In the genomic region with DNA sequence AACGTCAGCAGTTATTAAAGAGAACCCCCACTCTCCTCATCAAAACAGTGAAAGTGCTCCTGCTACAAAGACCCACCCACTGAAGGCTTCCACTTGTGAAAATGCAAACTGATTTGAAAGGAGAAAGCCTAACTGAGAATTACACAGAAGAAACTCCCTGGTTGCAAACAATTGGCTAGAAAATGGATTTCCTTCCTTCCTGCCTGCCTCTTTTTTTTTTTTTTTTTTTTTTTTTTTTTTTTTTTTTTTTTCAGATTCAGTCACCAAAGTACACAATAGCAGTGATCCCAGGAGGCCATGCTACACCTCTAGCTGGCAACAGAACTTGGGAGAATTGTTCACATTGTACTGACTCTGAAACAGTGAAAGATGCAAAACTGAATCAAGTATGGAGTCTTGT, we compare ENCODE assay signal across 20 mouse cellular contexts.
A peak's percentile ranks its signal among the peaks of the same experiment; 100 is the strongest.
DNase-seq lines count a peak whose midpoint lies in the region; ATAC-seq and TF ChIP-seq lines count a peak whose summit lies in the region.
"Had no signal": no experiment of that assay in that cellular context is flagged by ENCODE, and none has a peak within 500 bp of the region (broad histone marks: within the 10 kb centered on the region; RNA-seq: fewer than 3 reads in every experiment).

No protein-coding gene starts in this region.

- H3K4me1 ChIP-seq in CH12.LX (ENCODE audit: control insufficient read depth in 1 of 2, insufficient read depth in 2 of 2): peaks cover 3 to 30% of the 10 kb centered on the region in 2 experiments
- H3K4me1 ChIP-seq in ES-E14 (ENCODE audit: control insufficient read depth in 2 of 2, insufficient read depth in 2 of 2, low read length in 2 of 2, poor library complexity in 1 of 2): no peaks in the 10 kb centered on the region
- no peaks in the 10 kb centered on the region for H3K4me1 ChIP-seq in forebrain, embryonic 11.5 days (replicated peaks; ENCODE audit: control insufficient read depth, insufficient read depth, low read length)

- no peak for TF ChIP-seq RAD21 in CH12.LX (IDR thresholded peaks at IDR 0.05; ENCODE audit: low read depth, low read length)

- TF ChIP-seq CTCF in CH12.LX (conservative IDR thresholded peaks at IDR 0.05 in 1 of 2, IDR thresholded peaks at IDR 0.05 in 1 of 2; ENCODE audit: low read depth in 2 of 2, low read length in 2 of 2): no peak

- in situ Hi-C loops in CH12.LX (cut with MboI; ENCODE audit: low pct_ligation_motif_present, low pct_unique_long_range_greater_than_20kb, low sequenced_read_pairs) (no loop called here), ES-E14 (cut with MboI; ENCODE audit: low sequenced_read_pairs in 2 of 2, unreplicated experiment in 2 of 2) (no loop called here)

- H3K4me2 ChIP-seq in CH12.LX (ENCODE audit: insufficient read depth, low read depth, poor library complexity, severe bottlenecking): no peak overlapping the region; the same call in 1 of the 2 replicates
- H3K4me2 ChIP-seq in forebrain, embryonic 11.5 days (ENCODE audit: low read depth, low read length, severe bottlenecking): no peak overlapping the region

- no peak for TF ChIP-seq POLR2A in CH12.LX (IDR thresholded peaks at IDR 0.05; ENCODE audit: low read depth, low read length)

- no peak overlapping the region for H3K9ac ChIP-seq in CH12.LX (ENCODE audit: insufficient read depth, low read depth)
- H3K9ac ChIP-seq in ES-E14 (ENCODE audit: insufficient read depth, low read depth, low read length, poor library complexity, severe bottlenecking): no peak overlapping the region
- H3K9ac ChIP-seq in forebrain, embryonic 11.5 days (ENCODE audit: low read length): no peak overlapping the region

- H3K36me3 ChIP-seq in CH12.LX (replicated peaks in 1 of 2; ENCODE audit: control insufficient read depth in 1 of 2, insufficient read depth in 1 of 2, low read length in 1 of 2): no peaks in the 10 kb centered on the region
- no peaks in the 10 kb centered on the region for H3K36me3 ChIP-seq in ES-E14 (ENCODE audit: control insufficient read depth, insufficient read depth, low read length, poor library complexity, severe bottlenecking)
- no peaks in the 10 kb centered on the region for H3K36me3 ChIP-seq in forebrain, embryonic 11.5 days (ENCODE audit: control insufficient read depth, insufficient read depth, low read length)
- H3K36me3 ChIP-seq: G1E had no signal

- no peaks in the 10 kb centered on the region for H3K27me3 ChIP-seq in CH12.LX (replicated peaks)
- H3K27me3 ChIP-seq in forebrain, embryonic 11.5 days (ENCODE audit: control insufficient read depth, insufficient read depth, low read length): no peaks in the 10 kb centered on the region

- 79% methylated on average over 1 of the region's 1 CpGs for WGBS in forebrain, embryonic 11.5 days

- no peaks in the 10 kb centered on the region for H3K9me3 ChIP-seq in CH12.LX (replicated peaks; ENCODE audit: low read length)
- no peaks in the 10 kb centered on the region for H3K9me3 ChIP-seq in ES-E14 (ENCODE audit: control insufficient read depth, insufficient read depth, low read depth, low read length)
- no peaks in the 10 kb centered on the region for H3K9me3 ChIP-seq in forebrain, embryonic 11.5 days (ENCODE audit: control insufficient read depth, low read length)
- H3K9me3 ChIP-seq: G1E had no signal

- no peak for ATAC-seq in forebrain, embryonic 11.5 days (replicated peaks; ENCODE audit: low FRiP score)
- ATAC-seq: activated CD4-positive, CD25-positive, alpha-beta regulatory T cell, adult 4 months; CD4-positive, CD25-positive, alpha-beta regulatory T cell, adult 4 months; Patski had no signal

- dilution Hi-C loops in CH12.LX (cut with MboI; ENCODE audit: extremely low pct_ligation_motif_present, extremely low pct_unique_long_range_greater_than_20kb, low sequenced_read_pairs): no loop called here

- no peaks in the 10 kb centered on the region for H3K79me2 ChIP-seq in CH12.LX (replicated peaks; ENCODE audit: control insufficient read depth, extremely low read depth, insufficient read depth, poor library complexity, severe bottlenecking)

- H3K27ac ChIP-seq in CH12.LX (ENCODE audit: insufficient read depth, low read depth) (no peak overlapping the region), ES-E14 (ENCODE audit: insufficient read depth, low read depth, low read length, poor library complexity, severe bottlenecking) (no peak overlapping the region)
- H3K27ac ChIP-seq in forebrain, embryonic 11.5 days (ENCODE audit: low read depth, low read length): no peak overlapping the region

- TF ChIP-seq EP300 in CH12.LX (IDR thresholded peaks at IDR 0.05; ENCODE audit: low read length): no peak

- H3K4me3 ChIP-seq in CH12.LX (replicated peaks in 1 of 3; ENCODE audit: low read depth in 2 of 3, low read length in 2 of 3, poor library complexity in 1 of 3) (no peak overlapping the region), ES-E14 (ENCODE audit: insufficient read depth in 1 of 2, low read depth in 1 of 2, low read length in 2 of 2, poor library complexity in 1 of 2, severe bottlenecking in 1 of 2) (no peak overlapping the region)
- no peak overlapping the region for H3K4me3 ChIP-seq in forebrain, embryonic 11.5 days (ENCODE audit: low read depth, low read length)

- DNase-seq in CH12.LX (ENCODE audit: extremely low read depth) (no peak), ES-E14 (ENCODE audit: low read depth, low spot score) (no peak)
- DNase-seq in lung, postnatal 4 days: no peak
- no peak for DNase-seq in forebrain, embryonic 11.5 days (ENCODE audit: low spot score)
- DNase-seq: adrenal gland, adult 2 months; adrenal gland, adult 8-10 months; adrenal gland, postnatal 10 days; adrenal gland, postnatal 14 days; adrenal gland, postnatal 25 days; adrenal gland, postnatal 36 days; B cell, adult 2 months; cerebellum, adult 11 months; cerebellum, adult 11-12 months; cerebellum, adult 18-20 months; cerebellum, adult 2 months; cerebellum, adult 8-10 months had no signal

TF ChIP-seq in CH12.LX, 34 proteins besides CTCF, POLR2A, EP300 and RAD21:
- TF ChIP-seq MXI1 (IDR thresholded peaks at IDR 0.05; ENCODE audit: low read depth, low read length) (0 out of 2 replicates have a peak, but pooled peaks have one; percentile 35), SMC3 (IDR thresholded peaks at IDR 0.05; ENCODE audit: low read depth, low read length) (no peak), ZNF384 (IDR thresholded peaks at IDR 0.05; ENCODE audit: low read depth, low read length) (peak; percentile 95)

TF ChIP-seq in ES-E14, 5 proteins besides CTCF, POLR2A, EP300 and RAD21:
- TF ChIP-seq ZNF384 (IDR thresholded peaks at IDR 0.05; ENCODE audit: low read depth, low read length) (peak; percentile 87), MAFK (IDR thresholded peaks at IDR 0.05; ENCODE audit: insufficient read depth, low read depth, low read length) (no peak), CHD2 (IDR thresholded peaks at IDR 0.05; ENCODE audit: low read depth, low read length) (no peak)
